Mouse (Mus musculus): ENCODE data around the gene Gm5294.

GRCm38 (mm10) chr5:138864166-138864565, 44.3 kb downstream of the Gm5294 start:
- TF ChIP-seq GATA1 (IDR thresholded peaks at IDR 0.05; ENCODE audit: borderline replicate concordance, low read length) (no peak), FLI1 (IDR thresholded peaks at IDR 0.05; ENCODE audit: low read length) (no peak)

All from megakaryocyte, embryonic 14.5 days (primary cell).